Mouse (Mus musculus): ENCODE measurements around the gene Taf15. TPM values are rescaled to one million over a fixed set of nuclear protein-coding genes. Genes with fewer than 3 reads are reported as not detected.

Taf15 gene
- polyA plus RNA-seq (2015; fragmentation: Nextera tagmentation; extraction: Ambion mirVana), result 4.7 and 5.4 TPM in 2 replicates

DNA sequence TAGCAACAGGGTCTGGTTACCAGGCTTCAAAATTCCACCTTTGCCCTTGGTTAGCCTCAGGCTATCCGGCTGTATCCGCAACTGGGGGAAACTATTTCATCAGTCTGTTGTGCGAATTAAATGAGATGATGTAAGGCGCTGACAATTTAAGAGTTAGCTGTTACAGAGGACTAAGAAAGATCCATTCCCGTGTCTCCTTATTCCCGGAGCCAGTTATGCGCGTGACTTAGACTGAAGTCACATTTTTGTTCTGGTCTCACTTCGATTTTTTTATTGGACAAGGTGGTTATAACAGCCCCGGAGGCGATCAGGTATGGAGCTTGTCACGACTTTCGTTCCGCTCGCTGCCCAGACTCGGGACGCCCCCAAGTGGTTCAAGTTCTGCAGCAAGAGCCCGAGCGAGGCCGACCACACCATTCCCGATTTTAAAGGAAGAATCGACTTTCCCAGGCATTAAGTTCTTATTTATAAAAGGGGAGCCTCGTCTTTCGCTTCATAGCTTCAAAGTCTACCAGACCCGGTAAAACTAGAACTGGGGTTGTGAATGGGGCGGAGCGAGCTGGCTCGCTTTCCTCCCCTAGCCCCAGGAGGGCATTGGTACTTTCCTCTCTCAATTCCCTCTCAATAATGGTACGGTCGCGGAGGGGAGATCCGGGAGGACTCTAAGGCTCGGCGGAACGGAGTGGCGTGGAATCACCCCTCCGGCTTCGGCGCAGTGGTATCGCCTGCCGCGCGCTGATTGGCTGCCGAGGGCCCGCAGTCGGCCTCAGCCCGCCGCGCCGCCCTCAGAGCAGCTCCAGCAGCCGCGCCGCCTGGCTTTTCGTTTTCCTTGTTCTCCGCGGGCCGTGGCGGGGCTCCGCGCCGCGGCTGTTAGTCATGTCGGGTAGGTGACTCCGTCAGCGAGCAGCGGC lies at the start of gene Taf15:
Gene Taf15, plus strand, starts transcription at position 763 of the 911 bp plus-strand sequence.
- H3K27me3 ChIP-seq, result peaks cover 2% of the 10 kb centered on the region; the same call in 1 of the 2 replicates
- peak within 1 kb of the TSS; percentile 80 for H3K27ac ChIP-seq
- peaks cover 27% of the 10 kb centered on the region for H3K4me1 ChIP-seq (replicated peaks)
- ATAC-seq (ENCODE audit: low read depth) (peak; percentile 96), DNase-seq (peak; percentile 97)
- no peaks in the 10 kb centered on the region for H3K9me3 ChIP-seq (replicated peaks)
- peak within 1 kb of the TSS; percentile 85 for H3K4me3 ChIP-seq (replicated peaks)
- H3K9ac ChIP-seq, result peak within 1 kb of the TSS; percentile 91
- H3K36me3 ChIP-seq, result peaks cover 15% of the 10 kb centered on the region
- peak within 1 kb of the TSS; percentile 84 for H3K4me2 ChIP-seq
- 1% methylated on average over 66 of the region's 66 CpGs for WGBS (ENCODE audit: insufficient replicate concordance)

DNA sequence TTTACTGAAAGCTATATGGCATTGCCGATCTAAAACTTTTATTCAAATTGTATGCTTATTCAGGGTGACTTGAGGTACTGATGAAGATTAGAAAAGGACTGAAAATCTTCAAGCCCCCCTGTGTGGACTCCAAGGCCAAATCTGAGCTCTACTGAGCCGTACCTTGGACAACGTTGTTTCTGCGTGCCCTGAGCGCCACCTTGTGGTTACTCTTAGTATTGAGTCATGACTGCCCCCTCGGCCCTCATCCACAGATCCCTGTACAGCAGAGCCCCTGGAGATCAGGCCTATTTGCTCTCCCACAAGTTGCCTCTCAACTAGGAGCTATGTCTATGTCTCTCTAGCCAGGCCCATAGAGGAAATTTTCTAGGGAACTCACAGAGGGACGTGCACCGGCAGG lies 48.2 kb upstream of the Taf15 start:
- H3K27ac ChIP-seq, result no peak overlapping the region
- H3K4me2 ChIP-seq, result no peak overlapping the region
- no peak overlapping the region for H3K9ac ChIP-seq
- no peaks in the 10 kb centered on the region for H3K36me3 ChIP-seq
- WGBS (ENCODE audit: insufficient replicate concordance), result 7% methylated on average over 8 of the region's 8 CpGs
- H3K9me3 ChIP-seq (replicated peaks), result no peaks in the 10 kb centered on the region
- ATAC-seq (ENCODE audit: low read depth) (0 out of 2 replicates have a peak, but pooled peaks have one; percentile 41), DNase-seq (peak; percentile 50)
- no peak overlapping the region for H3K4me3 ChIP-seq (replicated peaks)
- peaks cover 3% of the 10 kb centered on the region for H3K4me1 ChIP-seq (replicated peaks)
- peaks cover 73% of the 10 kb centered on the region for H3K27me3 ChIP-seq

- peaks cover 68% of the 10 kb centered on the region for H3K27me3 ChIP-seq
- ATAC-seq (ENCODE audit: low read depth) (no peak), DNase-seq (peak; percentile 18)
- peak overlapping the region; percentile 10; the same call in 1 of the 2 replicates for H3K4me2 ChIP-seq
- H3K4me1 ChIP-seq (replicated peaks), result peaks cover 3% of the 10 kb centered on the region
- 6% methylated on average over 17 of the region's 17 CpGs for WGBS (ENCODE audit: insufficient replicate concordance)
- no peak overlapping the region for H3K9ac ChIP-seq
- peak overlapping the region; percentile 14; the same call in 1 of the 2 replicates for H3K4me3 ChIP-seq (replicated peaks)
- no peaks in the 10 kb centered on the region for H3K36me3 ChIP-seq
- no peak overlapping the region for H3K27ac ChIP-seq
- H3K9me3 ChIP-seq (replicated peaks), result no peaks in the 10 kb centered on the region
These were observed 45.9 kb upstream of the Taf15 start for GRCm38 (mm10) chr11:83426964-83427363.

GRCm38 (mm10) chr11:83429355-83429754 lies 43.5 kb upstream of the Taf15 start, which contains the start of gene Gas2l2:
Gene Gas2l2, minus strand, starts transcription at chr11:83429455.
- H3K27me3 ChIP-seq, result peaks cover 58% of the 10 kb centered on the region
- no peaks in the 10 kb centered on the region for H3K36me3 ChIP-seq
- ATAC-seq (ENCODE audit: low read depth), result no peak
- no peak within 1 kb of the TSS for H3K9ac ChIP-seq
- peaks cover 3% of the 10 kb centered on the region for H3K4me1 ChIP-seq (replicated peaks)
- WGBS (ENCODE audit: insufficient replicate concordance), result 49% methylated on average over 5 of the region's 5 CpGs
- no peak within 1 kb of the TSS for H3K27ac ChIP-seq
- no peak for DNase-seq
- no peaks in the 10 kb centered on the region for H3K9me3 ChIP-seq (replicated peaks)
- no peak within 1 kb of the TSS for H3K4me3 ChIP-seq (replicated peaks)
- H3K4me2 ChIP-seq, result no peak within 1 kb of the TSS

DNA sequence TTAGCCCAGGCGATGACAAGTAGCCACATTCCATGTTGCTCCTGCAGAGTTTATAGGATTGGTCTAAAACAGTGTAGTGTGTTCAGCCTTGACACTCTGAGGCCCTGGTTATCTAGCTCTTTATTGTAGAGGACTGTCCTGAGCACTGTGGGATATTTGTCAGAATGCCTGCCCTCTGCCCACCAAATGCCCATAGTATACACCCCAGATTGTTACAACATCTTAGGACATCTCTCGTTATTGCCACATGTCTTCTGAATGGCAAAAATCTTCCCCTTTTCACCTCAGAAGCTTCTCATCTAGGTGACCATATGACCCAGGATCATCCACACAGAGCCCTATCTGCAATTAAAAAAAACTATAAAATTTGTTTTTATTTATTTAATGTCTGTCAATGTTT lies 40.4 kb upstream of the Taf15 start:
- Histone ChIP-seq H3K4me2 (no peak overlapping the region), H3K27me3 (peaks cover 42% of the 10 kb centered on the region), H3K27ac (no peak overlapping the region), H3K4me3 (replicated peaks) (no peak overlapping the region), H3K9ac (no peak overlapping the region), H3K4me1 (replicated peaks) (no peaks in the 10 kb centered on the region), H3K36me3 (no peaks in the 10 kb centered on the region), H3K9me3 (replicated peaks) (no peaks in the 10 kb centered on the region)
- DNase-seq (no peak), ATAC-seq (ENCODE audit: low read depth) (no peak)
- 50% methylated on average over 2 of the region's 2 CpGs for WGBS (ENCODE audit: insufficient replicate concordance)

GRCm38 (mm10) chr11:83437377-83437776 lies 35.5 kb upstream of the Taf15 start, which contains the start of gene 1700020L24Rik:
Gene 1700020L24Rik, plus strand, starts transcription at chr11:83437677.
- DNase-seq (no peak), ATAC-seq (ENCODE audit: low read depth) (no peak)
- Histone ChIP-seq H3K4me1 (replicated peaks) (peaks cover 17% of the 10 kb centered on the region; the same call in 1 of the 2 replicates), H3K27ac (no peak within 1 kb of the TSS), H3K27me3 (peaks cover 26% of the 10 kb centered on the region), H3K4me2 (no peak within 1 kb of the TSS), H3K4me3 (replicated peaks) (no peak within 1 kb of the TSS), H3K9ac (no peak within 1 kb of the TSS), H3K9me3 (replicated peaks) (no peaks in the 10 kb centered on the region), H3K36me3 (no peaks in the 10 kb centered on the region)
- WGBS (ENCODE audit: insufficient replicate concordance), result 63% methylated on average over 1 of the region's 1 CpGs

GRCm38 (mm10) chr11:83439426-83440060 lies 33.3 kb upstream of the Taf15 start:
- Histone ChIP-seq H3K9ac (no peak overlapping the region), H3K9me3 (replicated peaks) (no peaks in the 10 kb centered on the region), H3K4me1 (replicated peaks) (peaks cover 35% of the 10 kb centered on the region), H3K4me3 (replicated peaks) (peak overlapping the region; percentile 71), H3K4me2 (peak overlapping the region; percentile 94), H3K27ac (no peak overlapping the region), H3K36me3 (no peaks in the 10 kb centered on the region), H3K27me3 (peaks cover 48% of the 10 kb centered on the region)
- 21% methylated on average over 11 of the region's 11 CpGs for WGBS (ENCODE audit: insufficient replicate concordance)
- DNase-seq (no peak), ATAC-seq (ENCODE audit: low read depth) (no peak)

DNA sequence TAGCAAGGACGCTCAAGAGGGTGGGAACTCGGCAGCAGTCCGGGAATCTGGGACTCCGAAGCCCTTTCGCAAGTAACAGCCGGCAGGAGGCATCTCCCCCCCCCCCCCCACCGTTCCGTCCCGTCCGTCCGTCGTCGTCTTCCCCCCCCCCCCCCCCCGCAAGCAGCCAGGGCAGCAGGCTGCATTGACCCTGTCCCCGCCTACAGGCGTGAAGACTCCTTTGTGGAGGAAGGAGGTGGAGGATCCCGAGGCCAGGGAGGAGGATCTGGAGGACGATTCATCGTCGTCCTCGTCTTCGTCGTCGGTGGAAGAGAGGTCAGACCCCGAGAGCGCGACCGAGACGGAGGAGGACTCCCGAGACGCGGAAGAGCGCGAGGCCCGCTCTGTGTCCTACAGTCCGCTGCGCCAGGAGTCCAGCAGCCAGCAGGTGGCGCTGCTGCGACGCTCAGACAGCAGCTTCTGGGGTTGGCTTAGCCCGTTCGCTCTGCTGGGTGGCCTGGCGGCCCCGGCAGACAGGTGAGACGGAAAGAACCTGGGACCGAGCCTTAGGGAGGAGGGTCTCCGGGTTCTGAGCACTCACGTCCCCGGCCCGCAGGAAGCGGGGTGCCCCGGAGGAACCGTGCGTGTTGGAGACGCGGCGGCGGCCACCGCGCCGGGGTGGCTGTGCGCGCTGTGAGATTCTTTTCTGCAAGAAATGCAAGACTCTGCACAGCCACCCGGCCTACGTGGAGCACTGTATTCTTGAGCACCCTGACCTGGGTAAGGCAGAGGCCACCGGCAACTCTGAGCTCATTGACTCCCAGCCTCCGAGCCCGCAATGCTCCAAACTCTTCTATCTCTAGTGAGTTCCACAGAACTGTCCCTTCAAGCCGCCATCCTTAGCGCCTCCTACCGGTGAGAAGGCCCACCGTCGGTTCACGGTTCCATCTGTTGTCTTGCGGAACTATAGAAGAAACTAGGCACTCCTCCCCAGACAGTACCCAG lies 32.5 kb upstream of the Taf15 start:
- peaks cover 38% of the 10 kb centered on the region for H3K4me1 ChIP-seq (replicated peaks)
- H3K27me3 ChIP-seq, result peaks cover 56% of the 10 kb centered on the region
- no peak overlapping the region for H3K27ac ChIP-seq
- ATAC-seq (ENCODE audit: low read depth), result peak; percentile 91
- no peaks in the 10 kb centered on the region for H3K36me3 ChIP-seq
- WGBS (ENCODE audit: insufficient replicate concordance), result under 1% methylated on average over 65 of the region's 75 CpGs
- H3K4me3 ChIP-seq (replicated peaks), result peak overlapping the region; percentile 71
- peak overlapping the region; percentile 74 for H3K9ac ChIP-seq
- peak overlapping the region; percentile 94 for H3K4me2 ChIP-seq
- peak; percentile 76 for DNase-seq
- no peaks in the 10 kb centered on the region for H3K9me3 ChIP-seq (replicated peaks)

GRCm38 (mm10) chr11:83441235-83441634 lies 31.7 kb upstream of the Taf15 start:
- DNase-seq (no peak), ATAC-seq (ENCODE audit: low read depth) (no peak)
- peak overlapping the region; percentile 94 for H3K4me2 ChIP-seq
- 51% methylated on average over 7 of the region's 7 CpGs for WGBS (ENCODE audit: insufficient replicate concordance)
- H3K4me3 ChIP-seq (replicated peaks), result peak overlapping the region; percentile 71
- no peaks in the 10 kb centered on the region for H3K36me3 ChIP-seq
- H3K27ac ChIP-seq, result no peak overlapping the region
- no peak overlapping the region for H3K9ac ChIP-seq
- H3K4me1 ChIP-seq (replicated peaks), result peaks cover 38% of the 10 kb centered on the region
- H3K9me3 ChIP-seq (replicated peaks), result no peaks in the 10 kb centered on the region
- H3K27me3 ChIP-seq, result peaks cover 63% of the 10 kb centered on the region

- WGBS (ENCODE audit: insufficient replicate concordance), result 10% methylated on average over 27 of the region's 29 CpGs
- H3K9ac ChIP-seq, result no peak overlapping the region
- peaks cover 65% of the 10 kb centered on the region for H3K27me3 ChIP-seq
- ATAC-seq (ENCODE audit: low read depth) (no peak), DNase-seq (peak; percentile 31)
- peaks cover 45% of the 10 kb centered on the region for H3K4me1 ChIP-seq (replicated peaks)
- no peaks in the 10 kb centered on the region for H3K36me3 ChIP-seq
- H3K27ac ChIP-seq, result no peak overlapping the region
- H3K4me2 ChIP-seq, result 0 out of 2 replicates have a peak overlapping the region, but pooled peaks have one; percentile 19
- H3K4me3 ChIP-seq (replicated peaks), result no peak overlapping the region; the same call in 1 of the 2 replicates
- no peaks in the 10 kb centered on the region for H3K9me3 ChIP-seq (replicated peaks)
These were observed 30.2 kb upstream of the Taf15 start for GRCm38 (mm10) chr11:83442596-83443267.
